Mouse (Mus musculus) v-Abl transformed pro-B cells (cell line): Measurements from ENCODE around the gene Dok7.

Source experiments
- in situ Hi-C, 2 experiments: fragments of 400-800 bp; cut with MboI; formaldehyde crosslinking; loops; one replicate each; pipeline ENCODE4 v1.15.1; 2025; ENCODE audit not compliant: unreplicated experiment in 2 of 2

Gene Dok7

GRCm38 (mm10) chr5:35050541-35050940 lies 6.0 kb upstream of the Dok7 start:
- in situ Hi-C loops = no loop called here

DNA sequence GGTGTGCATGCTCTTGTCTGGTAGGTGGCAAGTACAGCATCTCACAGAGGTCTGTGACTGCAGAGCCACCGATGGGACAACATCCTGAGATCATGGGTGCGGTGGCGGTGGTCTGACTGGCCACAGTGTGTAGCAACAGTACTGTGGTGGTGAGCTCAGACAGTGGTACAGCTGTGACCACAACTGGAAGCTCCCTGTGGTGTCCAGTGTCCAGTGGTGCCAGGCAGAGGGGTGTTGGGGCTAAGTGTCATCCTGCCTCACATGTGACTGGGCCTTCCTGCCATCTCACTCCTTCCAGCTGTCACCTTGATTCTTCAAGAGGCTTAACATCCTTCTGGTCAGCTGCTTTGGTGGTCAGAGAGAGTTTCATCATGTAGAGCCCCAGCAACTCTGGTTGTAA lies 1.9 kb upstream of the Dok7 start:
- in situ Hi-C loops = no loop called here

- in situ Hi-C loops = no loop called here
Observed at GRCm38 (mm10) chr5:35055076-35055475, 1.5 kb upstream of the Dok7 start.

GRCm38 (mm10) chr5:35057582-35057981 lies 1.0 kb downstream of the Dok7 start:
- in situ Hi-C loops = no loop called here

DNA sequence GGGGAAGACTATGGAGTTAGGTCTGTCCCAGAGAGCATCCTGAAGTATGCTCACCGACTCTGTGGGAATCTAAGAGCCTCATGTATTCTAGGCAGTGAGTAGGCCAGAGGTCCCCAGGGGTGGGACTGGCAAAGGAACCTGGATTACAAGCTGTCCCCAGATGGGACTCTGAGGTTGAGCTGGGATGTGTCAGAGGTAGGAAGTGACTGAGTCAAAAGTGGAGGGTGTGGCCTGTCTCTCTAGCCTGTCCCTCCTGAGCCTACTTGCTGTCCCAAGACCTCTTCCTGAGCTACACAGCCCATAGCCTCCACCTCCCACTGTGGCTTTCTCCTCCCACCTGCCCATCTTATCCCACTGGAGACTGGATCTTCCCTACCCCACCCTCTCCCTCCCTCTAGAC lies 1.6 kb downstream of the Dok7 start:
- in situ Hi-C loops = no loop called here

DNA sequence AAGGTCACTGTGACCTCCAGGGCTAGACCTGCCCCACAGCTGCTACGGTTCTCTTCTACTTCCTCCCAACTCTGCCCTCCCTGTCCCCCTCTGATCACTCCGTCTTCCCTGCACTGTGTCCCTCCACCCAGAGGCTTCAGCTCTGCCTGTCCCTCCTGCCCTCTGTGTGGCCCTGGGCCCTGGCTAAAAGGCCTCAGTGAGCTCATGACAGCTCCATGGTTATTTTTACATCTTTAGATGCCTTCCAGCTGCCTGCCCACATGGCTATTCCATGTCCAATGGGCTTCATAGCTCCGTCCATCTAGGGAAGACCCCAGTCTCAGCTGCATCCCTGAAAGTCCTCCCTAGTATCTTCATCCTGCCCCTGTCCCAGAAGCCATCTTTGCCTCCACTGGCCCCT lies 3.5 kb downstream of the Dok7 start:
- in situ Hi-C loops = no loop called here

DNA sequence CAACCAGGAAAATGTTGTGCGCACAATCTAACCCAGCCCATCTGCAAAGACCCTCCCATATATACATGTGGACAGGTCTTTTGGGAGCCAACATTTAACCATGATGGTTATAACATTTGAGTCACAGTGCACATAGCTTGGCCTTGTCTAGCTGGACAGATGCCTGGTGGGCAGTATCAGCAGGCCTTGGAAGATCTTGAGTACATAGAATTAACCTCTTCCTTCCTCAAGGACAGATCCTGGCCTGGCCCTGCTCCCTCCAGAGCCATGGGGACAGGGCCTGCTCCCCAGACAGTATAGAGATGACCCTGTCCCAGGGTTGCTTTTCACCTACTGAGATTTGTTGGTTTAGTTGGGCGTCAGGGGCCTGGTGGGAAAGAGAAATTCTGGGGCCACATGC lies 13.3 kb downstream of the Dok7 start:
- in situ Hi-C loops = no loop called here

DNA sequence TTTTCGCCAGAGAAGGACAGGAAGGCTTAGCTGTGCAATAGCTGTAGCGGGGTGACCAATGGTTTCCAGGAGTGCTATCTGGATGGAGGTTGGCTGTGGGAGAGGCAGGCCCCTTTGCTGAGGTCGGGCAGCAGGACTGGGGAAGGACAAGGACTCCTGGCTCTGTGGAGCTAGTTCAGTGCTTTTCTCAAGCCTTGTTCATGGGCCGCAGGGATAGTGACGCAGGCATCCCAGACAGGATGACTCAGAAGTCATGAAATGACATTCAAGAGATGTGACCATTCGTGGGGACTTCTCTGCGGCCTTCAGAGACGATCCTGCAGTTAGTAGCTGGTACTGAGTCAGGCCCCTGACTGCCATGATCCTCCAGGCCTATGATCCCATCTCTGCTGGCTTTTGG lies 13.7 kb downstream of the Dok7 start:
- in situ Hi-C loops = no loop called here

- in situ Hi-C loops = no loop called here
Observed at GRCm38 (mm10) chr5:35070953-35071352, 14.4 kb downstream of the Dok7 start.

DNA sequence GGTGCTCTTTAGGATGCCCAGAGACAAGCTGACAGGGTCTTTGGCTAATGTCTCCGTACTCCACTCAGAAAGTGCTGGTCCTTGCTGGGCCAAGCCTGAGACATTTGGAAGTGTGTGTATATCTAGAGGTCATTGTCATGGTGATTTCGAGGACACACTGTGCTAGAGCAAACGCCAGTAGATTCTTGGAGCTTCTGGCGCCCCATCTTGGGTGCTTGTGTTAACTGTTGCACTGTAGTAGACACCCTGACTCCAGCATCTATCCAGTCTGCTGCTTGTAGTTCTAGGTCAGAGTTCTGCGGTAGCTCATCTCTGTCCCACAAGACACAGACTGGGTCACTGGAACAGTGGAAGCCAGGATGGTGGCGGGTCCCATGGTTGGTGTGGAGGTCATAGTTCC lies 15.3 kb downstream of the Dok7 start:
- in situ Hi-C loops = no loop called here

GRCm38 (mm10) chr5:35073235-35073634 lies 16.7 kb downstream of the Dok7 start:
- in situ Hi-C loops = no loop called here

- in situ Hi-C loops = no loop called here
Observed at GRCm38 (mm10) chr5:35073992-35074391, 17.4 kb downstream of the Dok7 start.

DNA sequence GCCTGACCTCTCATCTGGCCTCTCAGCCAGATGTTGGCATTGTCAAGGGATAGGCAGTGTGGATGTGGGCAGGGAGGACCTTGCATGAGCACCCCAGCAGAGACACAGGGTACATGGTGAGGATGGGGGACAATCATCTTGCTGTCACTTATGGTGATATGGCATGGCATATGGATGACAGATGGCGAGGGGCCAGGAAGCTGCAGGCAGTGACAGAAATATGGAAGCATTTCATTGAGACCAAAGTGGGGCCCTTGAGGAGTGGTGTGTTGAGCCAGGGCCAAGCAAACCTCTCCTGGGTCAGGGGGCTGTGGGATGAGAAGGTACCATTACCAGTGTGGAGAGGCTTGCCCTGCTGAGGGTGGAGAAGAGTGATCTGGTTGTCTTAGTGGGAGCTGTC lies 19.8 kb downstream of the Dok7 start:
- in situ Hi-C loops = no loop called here

DNA sequence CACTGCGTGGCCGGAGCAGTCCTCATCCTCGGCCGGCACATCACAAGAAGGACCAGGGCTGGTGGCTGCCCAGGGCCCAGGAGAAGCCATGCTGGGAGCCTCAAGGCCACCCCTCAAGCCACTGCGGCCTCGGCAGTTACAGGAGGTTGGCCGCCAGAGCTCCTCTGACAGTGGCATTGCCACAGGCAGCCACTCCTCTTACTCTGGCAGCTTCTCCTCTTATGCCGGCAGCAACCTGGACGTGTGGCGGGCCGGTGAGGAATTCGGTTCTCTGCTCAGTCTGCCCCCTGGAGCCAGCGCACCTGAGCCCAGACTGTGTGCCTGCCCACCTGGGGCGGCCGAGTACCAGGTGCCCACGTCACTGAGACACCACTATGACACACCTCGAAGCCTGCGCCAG lies 22.5 kb downstream of the Dok7 start:
- in situ Hi-C loops = no loop called here

DNA sequence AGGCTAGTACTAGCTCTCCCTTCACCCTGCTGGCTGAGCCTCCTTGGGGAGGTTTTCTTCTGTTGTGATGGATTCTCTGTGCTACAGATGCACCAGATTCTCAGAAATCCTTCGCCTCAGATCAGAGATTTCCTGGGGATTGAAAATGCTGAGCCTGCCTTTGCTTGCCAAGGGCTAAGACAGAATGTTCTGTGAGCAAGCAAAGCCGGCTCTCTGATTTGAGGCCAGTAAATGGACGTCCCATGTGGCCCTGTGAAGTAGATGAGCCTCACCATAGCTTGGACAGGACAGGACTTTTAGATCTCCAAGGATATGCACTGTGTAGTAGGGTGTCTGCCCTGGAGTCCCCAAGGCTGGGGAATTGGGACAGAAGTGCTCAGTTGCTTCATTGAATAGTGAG lies 28.3 kb downstream of the Dok7 start:
- in situ Hi-C loops = no loop called here

GRCm38 (mm10) chr5:35088785-35089613 lies 32.4 kb downstream of the Dok7 start:
- in situ Hi-C loops = no loop called here

GRCm38 (mm10) chr5:35089614-35089963 lies 33.0 kb downstream of the Dok7 start:
- in situ Hi-C loops = no loop called here

DNA sequence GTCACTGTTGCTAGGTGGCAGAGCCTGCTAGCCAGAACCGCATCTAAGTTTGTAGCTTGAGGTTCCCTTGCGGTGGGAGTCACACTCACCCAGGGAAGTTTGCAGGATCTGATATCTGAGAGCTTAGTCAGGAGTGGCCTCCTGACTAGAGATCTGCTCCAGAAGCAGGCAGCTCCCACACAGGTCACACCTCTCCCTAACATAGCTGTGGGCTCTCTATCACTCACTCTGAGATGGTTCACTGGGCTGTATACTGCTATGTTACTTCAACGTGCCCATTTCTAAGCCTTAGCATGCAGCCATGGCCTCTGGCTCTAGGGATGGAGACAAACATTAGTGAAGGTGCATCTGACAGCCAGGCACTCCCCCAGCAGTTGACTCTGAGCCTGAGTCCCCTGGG lies 35.1 kb downstream of the Dok7 start:
- in situ Hi-C loops = no loop called here

GRCm38 (mm10) chr5:35103086-35103485 lies 46.5 kb downstream of the Dok7 start:
- in situ Hi-C loops = no loop called here

- in situ Hi-C loops = no loop called here
Observed at GRCm38 (mm10) chr5:35103528-35103927, 47.0 kb downstream of the Dok7 start.

GRCm38 (mm10) chr5:35104183-35104959 lies 47.8 kb downstream of the Dok7 start:
- in situ Hi-C loops = no loop called here
